Mouse (Mus musculus) spleen, postnatal 10 days (tissue): Measurements from ENCODE around the gene Pvalb.

Experiments used
- DNase-seq, 2 experiments: peaks; one replicate each; pipeline ENCODE4 v3.0.0; 2021 to 2022; ENCODE audit warnings: low spot score in 2 of 2

The Pvalb gene

DNA sequence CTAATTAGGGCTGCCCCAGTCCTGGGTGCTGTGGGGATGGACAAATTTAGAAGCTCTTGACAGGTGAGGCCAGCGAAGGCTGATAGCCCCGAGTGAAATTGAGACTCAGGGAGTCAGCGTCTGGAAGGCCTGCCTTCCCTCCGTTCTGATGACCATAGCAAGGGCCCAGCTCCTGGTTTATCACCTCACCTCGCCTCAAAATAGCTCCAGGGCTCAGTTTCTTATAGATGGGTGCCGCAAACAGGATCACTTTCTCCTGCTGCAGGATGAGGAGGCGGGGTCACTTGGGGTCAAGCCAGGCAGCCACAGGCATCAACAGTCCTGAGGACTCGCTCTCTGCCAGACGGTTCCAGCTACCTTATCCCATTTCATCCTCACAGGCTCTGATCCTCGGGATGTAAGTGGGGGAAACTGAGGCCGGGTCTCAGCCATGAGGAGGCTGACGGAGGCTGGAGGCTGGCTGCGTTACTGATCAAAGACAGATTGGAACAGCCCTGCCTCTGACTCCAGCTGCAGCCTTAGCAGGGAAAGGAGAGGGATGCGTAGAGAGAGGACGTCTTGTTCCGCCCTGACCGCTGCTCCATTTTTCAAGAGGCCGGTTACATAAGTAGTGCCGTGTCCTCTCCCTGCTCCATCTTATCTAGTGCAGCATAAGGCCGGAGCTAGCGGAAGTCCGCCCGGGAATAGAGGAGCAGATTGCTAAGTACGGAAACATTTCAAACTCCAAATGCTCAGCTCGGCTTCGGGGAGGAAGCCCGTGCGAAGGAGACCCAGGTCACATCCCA is 10.9 kb downstream of the Pvalb start:
- DNase-seq: no peak

DNA sequence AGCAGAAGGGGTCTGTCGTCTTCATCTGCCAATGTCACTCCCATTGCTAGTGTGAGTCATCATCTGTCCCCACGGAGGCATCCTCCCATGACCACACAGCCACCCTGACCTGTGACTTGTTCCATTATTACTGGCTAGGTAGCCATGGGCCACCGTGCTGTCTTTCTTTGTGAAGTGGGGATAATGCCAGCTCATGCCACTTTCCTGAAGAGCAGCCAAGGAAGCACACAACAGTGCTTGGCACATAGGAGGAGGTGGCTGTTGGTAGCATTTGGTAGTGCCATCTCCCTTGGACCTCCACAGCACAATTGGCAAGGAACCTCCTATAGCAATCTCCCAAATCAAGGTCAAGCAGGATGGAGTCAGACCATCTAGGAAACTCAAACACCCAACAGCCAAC is 11.9 kb downstream of the Pvalb start:
- no peak for DNase-seq

DNA sequence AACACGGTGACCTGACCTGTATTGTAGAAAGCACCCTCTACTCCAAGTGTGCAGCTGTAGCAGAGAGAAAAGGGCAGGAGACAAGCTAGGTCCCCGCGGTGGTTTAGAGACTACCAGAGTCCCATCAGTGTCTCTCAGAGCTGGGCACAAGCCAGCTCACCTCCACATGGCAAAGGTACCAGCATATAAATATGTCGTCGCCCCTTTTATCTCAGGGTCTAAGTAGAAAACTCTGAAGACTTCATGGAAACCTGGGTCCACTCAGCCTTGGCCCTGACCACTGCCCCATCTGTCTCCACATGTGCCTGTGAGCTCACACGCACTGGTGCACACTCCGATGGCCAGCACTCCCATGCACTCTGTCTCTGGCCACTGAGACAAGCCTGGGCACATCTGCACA is 16.6 kb downstream of the Pvalb start:
- no peak for DNase-seq

DNA sequence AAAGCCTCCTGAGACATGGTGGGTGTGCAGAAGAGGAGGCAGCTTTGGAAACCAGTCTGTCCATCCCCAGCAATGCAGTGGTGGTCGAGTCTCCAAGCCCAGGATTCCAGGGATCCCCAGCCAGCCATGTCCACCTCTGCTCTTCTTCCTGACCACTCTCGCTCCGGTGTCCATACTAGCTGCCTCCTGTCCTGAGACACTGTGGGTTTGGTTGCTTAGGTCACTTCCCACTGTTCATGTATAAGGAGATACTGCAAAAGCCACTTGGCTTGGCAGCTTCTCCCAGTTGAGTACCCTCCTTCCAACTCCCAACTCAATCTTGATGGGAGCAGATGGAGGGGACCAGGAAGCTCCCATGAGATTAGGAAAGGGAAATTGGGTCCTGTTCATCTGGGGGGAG is 17.7 kb downstream of the Pvalb start:
- DNase-seq: no peak

DNA sequence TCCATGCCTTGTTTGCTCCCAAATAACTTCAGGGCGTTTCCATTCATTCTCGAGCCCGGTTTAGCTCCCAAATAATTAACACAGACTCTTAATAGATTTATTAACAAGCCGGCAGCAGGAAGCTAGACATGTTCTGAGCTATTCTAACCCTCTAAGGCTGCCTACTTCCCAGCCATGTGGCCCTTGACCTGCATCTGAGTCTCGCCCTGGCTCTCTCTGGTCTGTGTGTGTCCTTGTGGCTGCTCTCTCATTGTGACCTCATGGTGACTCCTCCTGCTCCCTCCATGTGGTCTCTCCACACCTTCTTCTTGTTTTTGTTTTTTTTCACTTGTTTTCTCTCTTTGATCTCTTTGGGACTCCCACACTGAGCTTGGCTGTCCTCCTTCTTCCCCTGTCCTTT is 19.3 kb downstream of the Pvalb start:
- DNase-seq: no peak

DNA sequence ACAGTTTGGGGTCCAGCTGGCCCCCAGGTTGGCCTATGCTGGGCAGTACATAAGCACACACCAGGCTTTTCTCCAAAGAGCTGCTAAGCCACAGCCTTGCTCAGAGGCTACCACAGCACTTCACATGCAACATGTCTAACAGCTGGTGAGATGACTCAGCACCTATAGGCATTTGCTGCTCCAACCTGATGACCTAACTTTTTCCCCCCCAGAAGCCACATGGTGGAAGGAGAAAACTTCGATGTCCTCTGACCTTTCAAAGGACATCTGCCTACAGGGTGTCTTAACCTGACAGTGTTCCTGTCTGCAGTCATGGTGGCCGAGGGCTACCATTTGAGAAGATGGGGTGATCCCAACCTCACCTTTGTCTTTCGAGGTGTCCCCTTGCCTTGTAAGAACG is 20.6 kb downstream of the Pvalb start:
- no peak for DNase-seq

DNA sequence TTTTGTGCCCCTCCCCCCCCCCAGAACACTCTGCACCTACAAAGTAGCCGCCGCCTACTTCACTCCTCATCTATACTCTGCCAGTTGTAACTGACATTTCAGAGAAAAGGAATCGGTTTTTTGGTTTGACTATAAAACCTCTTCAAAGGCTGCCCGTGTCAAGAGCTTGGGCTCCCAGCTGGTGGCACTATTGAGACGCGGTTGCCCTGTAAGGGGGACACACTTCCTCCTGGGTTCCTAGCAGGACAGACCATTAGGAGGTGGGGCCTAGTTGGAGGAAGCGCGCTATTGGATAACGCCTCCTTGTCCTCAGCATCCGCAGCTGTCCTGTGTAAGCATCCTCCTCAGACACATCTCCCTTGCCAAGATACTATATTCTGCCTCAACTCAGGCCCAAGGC is 21.3 kb downstream of the Pvalb start:
- DNase-seq: peak in 1 of 2 experiments; percentile 62

DNA sequence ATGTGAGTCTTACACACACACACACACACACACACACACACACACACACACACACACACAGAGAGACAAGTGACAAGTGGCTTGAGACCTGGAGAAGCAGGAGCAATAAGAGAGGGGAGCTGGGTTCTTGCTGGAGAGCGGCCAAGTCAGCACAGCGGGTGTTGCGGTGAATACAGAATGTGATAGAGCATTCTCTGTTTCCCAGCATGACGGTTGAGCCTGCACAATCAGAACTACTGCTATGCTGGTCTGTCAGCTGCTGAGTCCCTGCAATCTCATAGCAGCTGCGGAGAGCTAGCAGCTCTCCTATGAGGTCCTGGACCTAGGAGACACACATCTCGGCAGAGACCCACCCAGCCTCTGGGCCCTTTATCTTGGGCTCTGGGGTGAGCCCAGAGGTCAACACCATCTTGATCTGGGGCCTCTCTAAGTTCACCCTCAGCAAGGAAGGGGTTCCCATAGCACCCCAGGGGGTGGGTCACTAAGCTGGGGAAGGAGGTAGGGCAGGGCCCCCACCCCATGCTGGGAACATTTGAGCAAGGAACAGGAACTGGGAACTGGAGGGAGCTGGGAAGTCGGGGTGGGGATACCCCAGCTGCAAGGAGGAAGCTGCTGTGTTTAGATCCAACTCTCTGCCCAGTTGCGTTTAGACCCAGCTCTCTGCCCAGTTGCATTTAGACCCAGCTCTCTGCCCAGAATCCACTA is 24.3 kb downstream of the Pvalb start:
- no peak for DNase-seq

DNA sequence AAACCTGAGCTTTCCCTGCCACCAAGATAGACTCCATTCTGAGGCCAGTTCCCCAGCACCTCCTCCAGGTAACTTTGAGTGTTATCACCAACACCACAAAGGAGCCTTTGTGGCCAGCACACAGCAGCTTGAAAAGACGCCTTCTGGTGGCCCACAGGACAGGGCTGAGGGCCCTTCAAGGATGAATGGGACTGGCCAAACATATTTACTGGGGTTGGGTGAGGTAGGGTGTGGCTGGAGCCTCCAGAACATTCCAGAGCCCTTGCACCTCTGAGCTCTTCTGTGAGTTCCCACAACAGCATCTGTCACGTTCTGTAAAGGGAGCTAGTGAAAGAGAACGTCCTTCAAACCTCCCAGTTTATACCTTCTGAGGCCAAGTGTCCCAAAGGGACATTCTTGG is 26.4 kb downstream of the Pvalb start:
- DNase-seq: no peak

DNA sequence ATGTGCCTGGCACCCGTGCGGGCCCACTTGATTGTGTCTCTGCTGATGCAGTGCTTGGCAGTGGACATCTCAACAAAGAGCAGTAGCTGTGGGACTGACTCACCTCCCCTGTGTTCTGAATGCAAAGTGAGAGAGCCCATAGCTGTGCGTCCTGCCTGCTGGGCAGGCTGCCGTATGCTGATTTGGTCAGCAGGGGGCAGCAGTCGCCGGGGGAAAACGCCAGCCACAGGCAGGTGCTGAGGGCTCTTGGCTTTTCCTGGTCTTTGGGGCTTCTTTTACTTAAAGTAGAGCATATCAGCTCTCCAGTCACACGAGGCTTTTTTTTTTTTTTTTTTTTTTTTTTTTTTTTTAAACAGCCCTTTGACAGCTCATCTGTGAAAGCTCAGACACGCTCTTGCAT is 27.8 kb downstream of the Pvalb start:
- peak; percentile 76 to 84 for DNase-seq

DNA sequence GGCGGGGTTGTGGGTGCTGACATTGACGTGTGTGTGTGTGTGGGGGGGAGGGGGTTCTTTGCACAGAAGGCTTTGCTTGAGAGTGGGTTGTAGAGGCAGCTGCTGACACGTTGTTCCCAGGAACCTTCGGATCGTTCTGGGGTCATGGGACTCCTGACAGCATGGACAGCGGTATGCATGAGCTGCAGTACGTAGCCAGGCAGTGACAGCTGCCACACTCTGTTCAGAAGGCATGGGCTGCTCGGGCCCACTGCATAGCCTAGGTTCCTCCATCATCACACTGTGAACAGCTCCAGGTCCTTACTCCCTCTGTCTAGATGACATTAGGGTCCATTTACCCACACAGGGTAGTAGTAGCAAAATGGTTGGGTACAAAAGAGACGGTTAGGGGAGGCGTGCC is 28.9 kb downstream of the Pvalb start:
- no peak for DNase-seq

DNA sequence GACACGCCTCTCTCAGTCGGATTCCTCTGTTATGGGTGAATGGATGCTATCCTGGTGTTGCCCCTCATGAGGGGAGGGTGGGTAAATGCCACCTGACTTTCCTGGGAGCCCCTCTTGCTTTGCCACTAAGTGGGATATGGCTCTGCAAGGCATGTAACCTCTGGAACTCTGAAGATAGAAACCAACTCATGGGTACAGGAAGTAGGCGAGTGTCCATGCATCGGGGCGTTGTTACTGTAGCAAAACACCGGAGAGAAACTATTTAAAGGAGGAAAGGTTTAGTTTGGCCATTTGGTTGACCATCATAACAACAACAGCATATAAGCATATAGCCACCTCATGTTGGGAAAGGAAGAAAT is 31.3 kb downstream of the Pvalb start:
- DNase-seq: no peak

DNA sequence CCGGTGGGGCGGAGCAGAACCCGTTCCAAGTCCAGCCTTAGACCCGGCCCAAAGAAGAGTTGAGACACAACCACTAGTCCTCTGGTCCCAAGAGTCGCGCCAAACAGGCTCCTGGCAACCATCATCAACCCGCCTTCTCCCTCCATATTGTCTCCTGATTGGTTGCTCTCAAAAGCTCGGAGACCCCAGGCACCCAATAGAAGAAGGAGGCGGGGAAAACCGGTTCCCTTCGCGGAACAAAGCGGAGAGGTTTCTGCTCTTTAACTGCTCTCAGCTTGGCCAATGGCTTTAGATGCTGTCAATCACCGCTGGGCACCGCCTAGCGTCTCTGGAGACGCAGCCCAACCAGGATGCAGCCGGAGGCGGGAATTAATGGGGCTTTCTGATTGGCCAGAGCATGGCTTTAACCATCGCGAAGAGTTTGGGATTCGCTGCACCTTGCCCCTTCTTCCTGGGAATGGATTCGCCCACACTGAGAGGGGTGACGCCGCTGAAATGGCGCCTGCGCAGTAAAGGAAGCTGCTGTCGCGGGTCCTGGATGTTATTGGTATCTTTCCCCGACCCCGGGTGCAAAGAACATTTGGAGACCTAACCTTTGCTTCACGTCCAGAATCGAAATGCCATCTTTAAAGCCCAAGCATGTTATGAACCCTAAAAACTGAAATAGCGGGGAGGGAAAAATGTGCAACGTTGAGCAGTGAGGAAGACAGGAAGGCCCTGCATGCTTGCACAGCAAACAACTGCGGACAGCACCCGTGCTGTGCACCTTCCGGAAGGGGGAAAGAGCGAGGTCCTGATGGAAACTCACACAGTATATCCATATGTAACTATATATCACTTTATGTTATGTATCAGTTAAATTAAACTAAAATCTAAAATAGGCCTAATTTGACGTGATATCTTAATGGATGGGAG is 32.0 kb downstream of the Pvalb start, which contains the start of gene Ift27:
Gene Ift27 (minus strand): TSS at position 136 of the 915 bp plus-strand sequence.
- DNase-seq: peak; percentile 84 to 95

DNA sequence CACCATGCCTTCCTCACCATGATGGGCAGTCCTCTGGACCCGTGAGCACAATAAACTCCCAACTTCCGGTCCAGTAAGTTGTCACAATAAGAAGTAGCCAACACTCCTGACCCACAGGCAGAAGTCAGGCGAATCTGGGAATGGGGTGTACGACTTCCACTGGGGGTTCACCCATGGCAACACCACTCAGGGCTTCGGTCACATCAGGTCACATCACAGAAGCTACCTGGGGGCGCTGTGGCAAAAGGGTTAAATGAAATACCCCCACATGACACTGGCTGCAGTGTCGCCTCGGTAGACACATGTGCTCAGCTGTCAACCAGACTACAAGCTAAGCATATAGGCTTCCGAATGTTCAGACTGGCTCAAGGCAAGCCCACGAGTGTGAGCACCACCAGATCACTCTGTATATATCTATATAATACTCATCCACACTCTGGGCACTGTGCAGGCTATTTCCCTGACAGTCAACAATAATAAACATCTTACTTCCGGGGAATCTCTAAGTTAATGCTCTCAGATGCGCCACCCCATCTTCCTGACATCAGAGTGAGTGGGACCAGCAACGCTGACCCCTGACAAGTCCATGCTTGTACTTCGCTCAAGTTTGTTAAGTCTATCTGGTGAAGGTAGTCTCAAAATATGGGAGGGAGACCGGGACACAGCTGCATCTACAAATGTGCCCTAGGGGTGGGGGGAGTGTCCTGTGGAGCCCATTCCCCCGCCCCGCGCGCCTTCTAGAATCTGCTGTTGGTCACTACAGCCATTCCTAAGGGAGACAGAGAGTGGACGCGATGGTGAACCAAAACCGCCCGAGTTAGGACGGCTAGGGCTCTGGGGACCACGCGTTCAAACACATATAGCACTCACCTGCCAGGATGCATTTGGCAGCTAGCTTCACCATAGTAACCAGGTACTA is 33.0 kb downstream of the Pvalb start:
- no peak for DNase-seq

DNA sequence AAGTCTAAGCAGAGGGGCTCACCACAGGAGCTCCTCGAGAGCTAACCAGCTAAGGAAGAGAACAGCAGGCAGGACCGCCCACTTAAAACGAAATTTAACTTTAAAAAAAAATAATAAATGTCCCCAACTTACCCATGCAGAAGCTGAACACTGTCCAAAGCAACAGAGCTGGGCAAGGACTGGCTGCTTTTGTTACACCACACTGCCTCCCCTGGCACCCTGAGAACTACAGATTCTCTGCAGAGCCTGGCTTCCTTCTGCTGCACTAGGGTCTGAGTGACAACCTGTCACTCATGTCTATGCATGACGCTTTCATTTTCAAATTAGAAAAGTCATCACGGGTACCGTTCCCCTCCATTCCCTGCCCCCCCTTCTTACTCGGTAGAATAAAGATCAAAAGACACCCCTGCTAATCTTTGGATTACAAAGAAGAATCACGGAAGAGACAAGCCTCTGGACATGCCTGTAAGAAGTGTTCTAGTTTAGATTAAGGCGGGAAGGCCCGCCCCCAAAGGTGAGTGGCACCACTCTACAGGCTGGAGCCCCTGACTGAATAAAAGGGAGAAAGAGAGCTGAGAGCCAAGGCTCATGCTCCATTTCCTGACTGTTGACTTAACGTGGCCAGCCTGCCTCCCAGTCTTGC is 33.8 kb downstream of the Pvalb start:
- peak in 1 of 2 experiments; percentile 60 for DNase-seq

DNA sequence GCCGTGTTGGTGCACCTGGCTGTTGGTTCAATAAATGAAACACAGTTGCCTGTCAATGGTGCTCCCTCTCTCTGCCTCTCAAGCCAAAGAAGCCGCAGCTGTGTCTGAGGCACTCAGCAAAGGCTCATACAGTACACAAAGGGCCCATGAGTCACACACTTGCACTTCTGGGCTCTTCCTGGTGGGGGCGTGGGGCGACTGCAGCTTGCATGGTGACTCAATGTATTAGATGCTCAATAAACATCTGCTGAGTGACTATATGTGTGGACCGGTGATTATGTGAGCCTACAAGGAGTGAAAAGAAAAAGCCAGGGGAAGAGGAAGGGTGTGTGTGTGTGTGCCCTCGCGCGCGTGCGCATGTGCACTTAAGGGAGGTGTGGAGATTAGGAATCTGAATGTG is 34.5 kb downstream of the Pvalb start:
- DNase-seq: peak in 1 of 2 experiments; percentile 70

DNA sequence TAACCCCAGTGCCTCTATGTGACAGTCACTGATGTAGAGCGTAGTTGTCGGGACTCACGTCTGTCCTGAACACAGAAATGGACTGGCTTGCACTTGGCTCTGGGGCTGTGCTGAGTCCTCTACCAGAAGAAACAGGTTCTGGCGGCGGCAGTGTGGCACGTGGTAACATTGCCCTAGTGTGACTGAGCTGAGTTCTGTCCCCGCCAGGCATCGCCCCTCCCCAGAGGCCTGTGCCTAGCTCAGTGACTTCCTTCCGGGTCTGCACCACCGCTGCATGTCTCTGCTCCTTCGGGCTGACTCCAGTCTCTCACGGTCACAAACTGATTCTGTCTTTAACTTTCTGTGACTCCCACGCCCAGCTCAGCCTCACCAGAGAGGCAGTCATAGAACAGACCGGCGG is 35.5 kb downstream of the Pvalb start:
- peak; percentile 27 to 75 for DNase-seq

DNA sequence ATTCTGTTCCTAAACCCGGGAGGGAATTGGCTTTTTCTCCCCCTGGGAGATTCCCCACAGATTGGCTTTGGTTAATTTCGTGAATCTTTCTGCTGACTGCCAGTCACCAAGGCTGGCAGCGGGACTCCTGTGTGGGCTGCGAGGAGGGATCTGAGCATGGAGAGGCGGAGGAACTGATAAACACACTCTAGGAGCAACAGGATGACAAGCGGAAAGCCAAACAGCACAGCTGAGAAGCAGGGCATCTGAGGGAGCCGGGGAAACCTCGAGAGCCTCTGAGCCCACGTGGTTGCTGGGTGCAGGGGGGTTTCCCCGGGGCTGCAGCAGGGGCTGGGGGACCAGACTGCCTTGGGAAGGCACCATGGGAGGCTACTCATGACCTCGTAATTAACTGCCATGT is 36.6 kb downstream of the Pvalb start:
- no peak for DNase-seq

DNA sequence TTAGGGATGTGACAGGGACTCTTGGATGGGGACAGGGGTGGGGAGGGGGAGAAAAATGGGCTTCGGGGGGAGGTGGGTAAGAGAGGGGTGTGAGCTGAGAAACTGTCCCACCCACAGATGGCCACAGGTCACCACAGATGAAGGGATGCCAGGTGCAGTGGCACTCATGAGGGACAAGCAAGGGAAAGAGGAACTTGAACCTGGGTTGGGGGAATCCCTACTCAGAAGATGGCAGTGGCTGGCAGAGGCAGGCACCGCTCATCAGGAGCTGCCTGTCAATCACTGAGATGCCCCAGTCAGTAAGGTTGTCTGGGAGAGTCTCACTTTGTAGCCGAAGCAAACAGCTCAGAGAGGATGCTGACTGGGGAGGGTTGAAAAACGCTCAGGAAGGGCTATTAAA is 40.9 kb downstream of the Pvalb start:
- DNase-seq: peak in 1 of 2 experiments; percentile 54

DNA sequence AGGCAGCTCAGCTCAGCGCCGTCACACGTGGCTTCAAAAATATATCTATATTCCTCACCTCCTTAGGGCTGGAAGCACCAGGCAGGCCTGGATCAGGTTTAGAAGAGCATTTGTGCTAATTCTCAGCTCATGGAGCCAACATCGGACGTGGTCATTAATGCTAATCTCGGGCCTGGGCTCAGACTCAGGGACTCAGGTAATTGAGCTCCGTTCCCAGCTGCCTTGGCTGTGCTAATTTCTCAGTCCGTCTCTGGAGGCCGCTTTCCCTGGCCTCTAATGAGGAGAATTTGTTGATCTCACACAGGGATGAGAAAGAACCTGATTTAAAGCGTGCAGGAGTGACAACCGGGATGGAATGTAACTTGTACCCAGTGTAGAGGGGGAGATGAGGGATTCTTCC is 41.7 kb downstream of the Pvalb start:
- no peak for DNase-seq

DNA sequence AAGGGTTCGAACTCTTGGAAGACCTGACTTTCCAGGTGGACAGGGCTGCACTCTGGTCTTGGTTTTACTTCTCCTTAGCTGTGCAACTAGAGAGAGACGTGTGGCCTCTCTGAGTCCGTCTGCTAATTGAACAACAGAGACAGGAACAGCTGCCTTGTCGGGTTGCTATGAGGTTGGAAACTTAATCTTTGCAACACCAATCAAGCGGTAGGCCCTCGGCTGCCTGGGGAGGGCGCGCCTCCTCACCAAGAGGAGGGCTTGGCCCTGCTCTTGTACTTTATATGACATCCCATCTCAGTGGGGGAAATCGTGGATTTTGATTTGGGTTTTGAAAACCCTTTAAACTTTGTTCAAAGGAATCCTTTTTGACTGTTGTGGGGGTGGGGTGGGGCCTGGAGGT is 44.3 kb downstream of the Pvalb start:
- no peak for DNase-seq
